Mouse (Mus musculus) lung, postnatal 0 days (tissue): ENCODE results near the gene Dirc2.

Source experiments
- CTCF ChIP-seq: IDR thresholded peaks from 2 replicates; pipeline ENCODE4 v1.5.1; 2016; ENCODE audit warnings: antibody characterized with exemption, mild to moderate bottlenecking
- EP300 ChIP-seq: IDR thresholded peaks from 2 replicates; pipeline ENCODE4 v1.6.1; 2016; ENCODE audit warnings: antibody characterized with exemption, mild to moderate bottlenecking, control low read depth

GRCm38 (mm10) chr16:35783207-35783573, 14.0 kb upstream of the Dirc2 start:
- no peak for TF ChIP-seq CTCF
- TF ChIP-seq EP300 = no peak
